Mouse (Mus musculus) thymus, postnatal 14 days (tissue): ENCODE data around the gene Mmachc.
A peak's percentile ranks its signal among the peaks of the same experiment; 100 is the strongest.
"Not testable (repeated sequence)": the region's sequence is repeated elsewhere in the genome, so short reads cannot be mapped to it uniquely, and the experiment has no call there.

Source experiments
- DNase-seq: peaks from one replicate; pipeline ENCODE4 v3.0.0; 2021

The Mmachc gene

GRCm38 (mm10) chr4:116689309-116689876, 18.8 kb downstream of the Mmachc start:
- DNase-seq: no peak

- DNase-seq: no peak
Observed at GRCm38 (mm10) chr4:116687041-116687440, 21.2 kb downstream of the Mmachc start.

- DNase-seq: peak; percentile 98
Observed at GRCm38 (mm10) chr4:116685402-116686061, 22.7 kb downstream of the Mmachc start, which contains the start of gene Prdx1. Prdx1 (plus strand) TSS chr4:116685544.

GRCm38 (mm10) chr4:116684665-116685064, 23.5 kb downstream of the Mmachc start:
- no peak for DNase-seq

- no peak for DNase-seq
Observed at GRCm38 (mm10) chr4:116683957-116684356, 24.2 kb downstream of the Mmachc start.

GRCm38 (mm10) chr4:116680521-116680920, 27.7 kb downstream of the Mmachc start:
- not testable (repeated sequence) for DNase-seq

GRCm38 (mm10) chr4:116679141-116679540, 29.1 kb downstream of the Mmachc start:
- DNase-seq: no peak

- DNase-seq: no peak
Observed at GRCm38 (mm10) chr4:116677808-116678207, 30.4 kb downstream of the Mmachc start.

GRCm38 (mm10) chr4:116676027-116676426, 32.2 kb downstream of the Mmachc start:
- no peak for DNase-seq

GRCm38 (mm10) chr4:116674761-116675160, 33.4 kb downstream of the Mmachc start:
- DNase-seq: not testable (repeated sequence)

GRCm38 (mm10) chr4:116672785-116673184, 35.4 kb downstream of the Mmachc start:
- no peak for DNase-seq

- peak; percentile 50 for DNase-seq
Observed at GRCm38 (mm10) chr4:116669291-116669690, 38.9 kb downstream of the Mmachc start.

- DNase-seq: no peak
Observed at GRCm38 (mm10) chr4:116668145-116668544, 40.1 kb downstream of the Mmachc start.

- DNase-seq: no peak
Observed at GRCm38 (mm10) chr4:116666625-116667024, 41.6 kb downstream of the Mmachc start.

GRCm38 (mm10) chr4:116661998-116662397, 46.2 kb downstream of the Mmachc start:
- DNase-seq: no peak

GRCm38 (mm10) chr4:116660829-116661228, 47.4 kb downstream of the Mmachc start:
- DNase-seq: no peak

GRCm38 (mm10) chr4:116659916-116660315, 48.3 kb downstream of the Mmachc start:
- DNase-seq: not testable (repeated sequence)

GRCm38 (mm10) chr4:116659474-116659873, 48.7 kb downstream of the Mmachc start:
- DNase-seq: no peak

- no peak for DNase-seq
Observed at GRCm38 (mm10) chr4:116657971-116658370, 50.2 kb downstream of the Mmachc start.

GRCm38 (mm10) chr4:116655658-116656057, 52.5 kb downstream of the Mmachc start:
- no peak for DNase-seq

- no peak for DNase-seq
Observed at GRCm38 (mm10) chr4:116655100-116655499, 53.1 kb downstream of the Mmachc start.

GRCm38 (mm10) chr4:116653228-116653627, 55.0 kb downstream of the Mmachc start:
- DNase-seq: no peak
